Mouse (Mus musculus): ENCODE results near the gene Vmn2r86. TPM values are rescaled to one million over a fixed set of nuclear protein-coding genes. Genes with fewer than 3 reads are reported as not detected.
"Not testable (repeated sequence)": the region's sequence is repeated elsewhere in the genome, so short reads cannot be mapped to it uniquely, and the experiment has no call there.

Vmn2r86 gene
- not detected for total RNA-seq (2021)
- long read RNA-seq, experiment 1: 0 reads
- long read RNA-seq, experiment 2: 0 reads

DNA sequence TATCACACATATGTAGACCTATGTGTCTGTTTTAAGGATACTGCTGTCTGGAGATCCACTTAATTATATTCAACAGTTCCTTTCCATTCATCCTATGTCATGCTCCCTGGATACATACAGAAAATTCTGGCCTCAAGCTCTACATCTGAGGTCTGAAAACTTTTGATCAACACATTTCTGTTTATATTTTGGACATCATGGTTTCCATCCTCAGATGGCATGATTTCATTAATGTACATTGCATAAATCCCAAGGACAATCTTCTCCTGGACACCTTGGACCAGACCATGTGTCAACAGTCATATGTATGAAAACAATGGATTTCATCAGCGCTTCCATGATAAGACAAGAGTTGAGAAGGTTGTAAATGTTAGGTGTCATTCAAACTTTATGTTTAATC is at the start of gene Vmn2r86:
Gene Vmn2r86, minus strand, starts transcription at position 101 of the 400 bp plus-strand sequence.
- intact Hi-C loops (cut with DNase I); DNase-seq: not testable (repeated sequence)

- no peak for DNase-seq
These were observed 41.4 kb upstream of the Vmn2r86 start, which contains the start of gene Vmn2r87 for GRCm38 (mm10) chr10:130497296-130497695. Gene Vmn2r87 (minus strand): TSS chr10:130497396.

GRCm38 (mm10) chr10:130470311-130470760 is 14.5 kb upstream of the Vmn2r86 start:
- DNase-seq: peak; percentile 6 to 16
- intact Hi-C loops (cut with DNase I): no loop called here

More at GRCm38 (mm10) chr10:130497296-130497695, 41.4 kb upstream of the Vmn2r86 start, which contains the start of gene Vmn2r87:
- intact Hi-C loops (cut with DNase I): no loop called here

- intact Hi-C loops (cut with DNase I): no loop called here
These were observed 11.1 kb downstream of the Vmn2r86 start for GRCm38 (mm10) chr10:130444776-130445175.

GRCm38 (mm10) chr10:130434185-130434898 is 21.5 kb downstream of the Vmn2r86 start:
- intact Hi-C loops (cut with DNase I); DNase-seq: not testable (repeated sequence)

More at GRCm38 (mm10) chr10:130444776-130445175, 11.1 kb downstream of the Vmn2r86 start:
- no peak for DNase-seq

- DNase-seq; intact Hi-C loops (cut with DNase I): not testable (repeated sequence)
These were observed 26.2 kb downstream of the Vmn2r86 start, which contains the start of gene Vmn2r85 for GRCm38 (mm10) chr10:130429603-130430002. Gene Vmn2r85 (minus strand): TSS chr10:130429703.

DNA sequence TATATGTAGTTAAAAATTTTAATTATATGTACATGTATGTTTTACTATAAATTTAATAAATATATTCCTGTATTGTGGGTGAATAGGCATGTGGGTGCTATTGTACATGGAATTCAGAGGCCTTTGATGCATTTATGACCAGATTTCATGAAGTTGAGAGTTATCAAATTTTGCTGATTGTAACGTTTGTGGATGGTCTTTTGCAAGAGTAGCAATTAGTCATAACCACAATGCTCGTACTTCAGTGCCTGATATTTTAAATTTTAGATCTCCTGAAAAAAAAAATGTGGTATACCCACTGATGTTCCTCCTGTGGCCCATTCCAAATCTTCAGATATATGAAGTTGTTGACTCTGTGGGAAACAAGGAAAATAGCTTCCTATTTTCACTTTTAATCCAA is 33.5 kb downstream of the Vmn2r86 start:
- DNase-seq; intact Hi-C loops (cut with DNase I): not testable (repeated sequence)

DNA sequence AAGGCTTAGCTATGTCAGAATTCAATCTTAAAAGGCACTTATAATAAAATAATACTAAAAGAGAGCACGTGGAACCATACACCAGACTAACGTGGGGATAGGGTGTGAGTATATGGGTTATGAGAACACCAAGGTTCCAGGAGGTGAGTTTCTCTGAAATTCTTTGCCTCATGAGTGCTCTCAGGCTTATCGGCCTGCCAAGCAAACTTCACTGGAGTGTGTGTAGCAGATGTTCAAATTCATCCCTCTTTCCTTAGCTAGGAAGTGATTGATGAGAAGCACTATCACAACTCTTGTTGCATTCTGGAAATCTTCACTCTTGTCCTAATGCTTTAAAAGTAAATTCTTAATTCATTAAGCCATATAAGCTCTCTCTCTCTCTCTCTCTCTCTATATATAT is 35.4 kb downstream of the Vmn2r86 start:
- no peak for DNase-seq
- intact Hi-C loops (cut with DNase I): no loop called here

DNA sequence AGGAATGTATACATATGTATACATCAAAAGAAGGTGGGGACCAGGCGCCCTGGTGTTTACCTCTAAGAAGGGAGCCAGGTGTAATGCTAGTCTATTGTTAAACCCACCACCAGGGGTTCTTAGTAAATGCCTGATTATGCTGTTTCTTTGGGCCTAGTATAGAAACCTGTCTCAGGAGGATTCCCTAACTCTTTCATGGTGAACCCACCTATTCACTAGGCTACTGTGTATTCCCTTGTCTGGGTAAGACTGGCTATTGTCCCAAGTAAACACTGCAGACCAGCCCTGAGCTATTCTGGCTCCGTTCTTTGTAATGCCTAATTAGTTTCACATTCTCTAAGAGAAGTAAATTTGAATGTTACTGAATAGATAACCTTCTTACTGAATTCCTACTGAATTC is 35.9 kb downstream of the Vmn2r86 start:
- intact Hi-C loops (cut with DNase I); DNase-seq: not testable (repeated sequence)

- DNase-seq; intact Hi-C loops (cut with DNase I): not testable (repeated sequence)
These were observed 39.5 kb downstream of the Vmn2r86 start for GRCm38 (mm10) chr10:130416352-130416751.

GRCm38 (mm10) chr10:130412167-130412698 is 43.6 kb downstream of the Vmn2r86 start:
- intact Hi-C loops (cut with DNase I): not testable (repeated sequence)

DNA sequence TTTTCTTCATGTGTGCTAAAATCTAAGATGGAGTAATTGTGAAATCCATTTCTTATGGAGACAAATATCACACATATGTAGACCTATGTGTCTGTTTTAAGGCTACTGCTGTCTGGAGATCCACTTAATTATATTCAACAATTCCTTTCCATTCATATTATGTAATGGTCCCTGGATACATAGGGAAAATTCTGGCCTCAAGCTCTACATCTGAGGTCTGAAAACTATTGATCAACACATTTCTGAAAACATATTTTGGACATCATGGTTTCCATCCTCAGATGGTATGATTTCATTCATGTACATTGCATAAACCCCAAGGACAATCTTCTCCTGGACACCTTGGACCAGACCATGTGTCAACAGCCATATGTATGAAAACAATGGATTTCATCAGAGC is 61.6 kb downstream of the Vmn2r86 start, which contains the start of gene Vmn2r84:
Gene Vmn2r84, minus strand, starts transcription at position 101 of the 400 bp plus-strand sequence.
- DNase-seq: no peak
- intact Hi-C loops (cut with DNase I): no loop called here

More at GRCm38 (mm10) chr10:130412167-130412698, 43.6 kb downstream of the Vmn2r86 start:
- not testable (repeated sequence) for DNase-seq

Other genes with a start within 250 kb of the Vmn2r86 start
- not detected for gene Olfr827, start 241.6 kb downstream of the Vmn2r86 start, total RNA-seq (2021)
- gene Neurod4, start 175.8 kb downstream of the Vmn2r86 start, total RNA-seq (2021): not detected
- 1 to 10 TPM in 1 of 2 experiments, under 1 TPM in 1; 0.29 to 3.8 TPM for gene Tespa1, start 133.2 kb downstream of the Vmn2r86 start, total RNA-seq (2021)
- gene Vmn2r84, start 61.7 kb downstream of the Vmn2r86 start, total RNA-seq (2021): not detected
- not detected for gene Vmn2r85, start 26.3 kb downstream of the Vmn2r86 start, total RNA-seq (2021)
- not detected for gene Vmn2r87, start 41.3 kb upstream of the Vmn2r86 start, total RNA-seq (2021)

Measured in heart, postnatal 14 days (tissue).